Mouse (Mus musculus) forebrain, embryonic 12.5 days (tissue): Measurements from ENCODE around the gene Pet2. TPM values are rescaled to one million over a fixed set of nuclear protein-coding genes. Genes with fewer than 3 reads are reported as not detected.

Experiments
- ATAC-seq: fragments of 200-750 bp; cut with Nextera tagmentation; 2 replicates; pipeline ENCODE4 v1.8.0; 2017; ENCODE audit warnings: moderate TSS enrichment; ENCODE audit not compliant: low FRiP score
- H3K27ac ChIP-seq: fragments of 300-500 bp; sonication (generic); 2 replicates; pipeline ENCODE4 v1.5.1; 2016; ENCODE audit warnings: mild to moderate bottlenecking
- H3K27me3 ChIP-seq: fragments of 300-500 bp; sonication (generic); 2 replicates; pipeline ENCODE4 v1.6.1; 2016; ENCODE audit warnings: mild to moderate bottlenecking
- H3K36me3 ChIP-seq: fragments of 300-500 bp; sonication (generic); replicated peaks from 2 replicates; pipeline ENCODE4 v1.6.1; 2016; ENCODE audit warnings: mild to moderate bottlenecking
- H3K4me1 ChIP-seq: fragments of 300-500 bp; sonication (generic); 2 replicates; pipeline ENCODE4 v1.6.1; 2016
- H3K4me2 ChIP-seq: fragments of 300-500 bp; sonication (generic); 2 replicates; pipeline ENCODE4 v1.6.1; 2016; ENCODE audit warnings: mild to moderate bottlenecking, moderate library complexity
- H3K4me3 ChIP-seq: fragments of 300-500 bp; sonication (generic); replicated peaks from 2 replicates; pipeline ENCODE4 v1.5.1; 2016; ENCODE audit warnings: mild to moderate bottlenecking
- H3K9ac ChIP-seq: fragments of 300-500 bp; sonication (generic); 2 replicates; pipeline ENCODE4 v1.6.1; 2016; ENCODE audit warnings: mild to moderate bottlenecking
- H3K9me3 ChIP-seq: fragments of 300-500 bp; sonication (generic); 2 replicates; pipeline ENCODE4 v1.6.1; 2016
- WGBS: fragments of 180-500 bp; shearing (Covaris S2); methylation state at CpG from one replicate; pipeline ENCODE4 v1.1.7; 2016; 5-methylcytosine and 5-hydroxymethylcytosine counted together
- polyA plus RNA-seq: library from polyadenylated mRNA; unstranded; fragments of >200 nt; fragmentation: Nextera tagmentation; extraction: Ambion mirVana; gene quantifications from 2 replicates; pipeline ENCODE4 v1.2.1, GENCODE M21; 2016

Pet2 gene
- polyA plus RNA-seq, result not detected in 2 replicates

DNA sequence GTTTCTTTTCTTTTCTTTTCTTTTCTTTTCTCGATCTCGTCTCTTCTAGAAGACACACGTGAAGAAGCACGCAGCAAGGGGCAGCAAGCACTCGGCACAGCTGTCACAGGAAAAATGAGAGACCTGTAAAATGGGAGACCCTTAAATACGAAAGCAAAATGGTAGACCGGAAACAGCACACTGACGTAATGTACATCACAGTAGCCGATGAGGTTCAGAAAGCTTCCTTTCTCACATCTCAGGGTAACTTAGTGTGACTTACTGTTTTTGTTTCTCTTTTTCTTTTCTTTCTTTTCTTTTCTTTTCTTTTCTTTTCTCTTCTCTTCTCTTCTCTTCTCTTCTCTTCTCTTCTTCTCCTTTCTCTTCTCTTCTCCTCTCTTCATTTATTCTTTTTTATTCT, at the start of gene Pet2:
Gene Pet2, minus strand, starts transcription at position 101 of the 400 bp plus-strand sequence.
- Histone ChIP-seq H3K9me3 (no peaks in the 10 kb centered on the region), H3K4me1 (no peaks in the 10 kb centered on the region), H3K27ac (no peak within 1 kb of the TSS), H3K4me2 (no peak within 1 kb of the TSS), H3K4me3 (no peak within 1 kb of the TSS), H3K27me3 (no peaks in the 10 kb centered on the region), H3K36me3 (no peaks in the 10 kb centered on the region), H3K9ac (no peak within 1 kb of the TSS)
- 96% methylated on average over 9 of the region's 9 CpGs for WGBS
- no peak for ATAC-seq
